Mouse (Mus musculus) kidney, embryonic 14.5 days (tissue): ENCODE measurements around the gene Pgp. TPM values are rescaled to one million over a fixed set of nuclear protein-coding genes. Genes with fewer than 3 reads are reported as not detected.

Source experiments
- ATAC-seq: fragments of 200-750 bp; cut with Nextera tagmentation; 2 replicates; pipeline ENCODE4 v1.8.0; 2017; ENCODE audit warnings: moderate number of reproducible peaks, mild to moderate bottlenecking, moderate TSS enrichment, moderate library complexity; ENCODE audit not compliant: low FRiP score, low TSS enrichment
- H3K27ac ChIP-seq: fragments of 300-500 bp; sonication (generic); 2 replicates; pipeline ENCODE4 v1.5.1; 2014; ENCODE audit warnings: low read depth, mild to moderate bottlenecking, low read length, moderate library complexity, mixed read lengths
- H3K27me3 ChIP-seq: fragments of 300-500 bp; sonication (generic); 2 replicates; pipeline ENCODE4 v1.6.1; 2014; ENCODE audit warnings: mild to moderate bottlenecking, low read length; ENCODE audit not compliant: control insufficient read depth, insufficient read depth
- H3K36me3 ChIP-seq: fragments of 300-500 bp; sonication (generic); 2 replicates; pipeline ENCODE4 v1.6.1; 2014; ENCODE audit warnings: low read length, mixed read lengths; ENCODE audit not compliant: control insufficient read depth, insufficient read depth
- H3K4me1 ChIP-seq: fragments of 300-500 bp; sonication (generic); 2 replicates; pipeline ENCODE4 v1.6.1; 2014; ENCODE audit warnings: low read length, mixed read lengths; ENCODE audit not compliant: control insufficient read depth, insufficient read depth
- H3K4me2 ChIP-seq: fragments of 300-500 bp; sonication (generic); replicated peaks from 2 replicates; pipeline ENCODE4 v1.6.1; 2014; ENCODE audit warnings: low read depth, mild to moderate bottlenecking, low read length
- H3K4me3 ChIP-seq: fragments of 300-500 bp; sonication (generic); 2 replicates; pipeline ENCODE4 v1.5.1; 2014; ENCODE audit warnings: mild to moderate bottlenecking, low read length
- H3K9ac ChIP-seq: fragments of 300-500 bp; sonication (generic); 2 replicates; pipeline ENCODE4 v1.6.1; 2014; ENCODE audit warnings: low read depth, mild to moderate bottlenecking, low read length, moderate library complexity
- H3K9me3 ChIP-seq: fragments of 300-500 bp; sonication (generic); 2 replicates; pipeline ENCODE4 v1.6.1; 2016; ENCODE audit warnings: low read length; ENCODE audit not compliant: control insufficient read depth
- WGBS: fragments of 180-500 bp; shearing (Covaris S2); extraction: QIAGEN DNeasy Blood & Tissue Kit; methylation state at CpG from one replicate; pipeline ENCODE4 v1.1.7; 2014; 5-methylcytosine and 5-hydroxymethylcytosine counted together
- polyA plus RNA-seq: library from polyadenylated mRNA; unstranded; fragments of >200 nt; fragmentation: Nextera tagmentation; extraction: Ambion mirVana; gene quantifications from 2 replicates; pipeline ENCODE4 v1.2.1, GENCODE M21; 2014

Pgp gene
- polyA plus RNA-seq, 1 experiment from 2014 or later, result 54.1 TPM

GRCm38 (mm10) chr17:24477053-24477984, 7.1 kb downstream of the Pgp start:
- no peaks in the 10 kb centered on the region for H3K9me3 ChIP-seq
- H3K9ac ChIP-seq, result peak overlapping the region; percentile 81; the same call in 1 of the 2 replicates
- H3K27ac ChIP-seq, result no peak overlapping the region
- H3K4me3 ChIP-seq, result peak overlapping the region; percentile 75; the same call in 1 of the 2 replicates
- peaks cover 31% of the 10 kb centered on the region for H3K4me1 ChIP-seq
- H3K36me3 ChIP-seq, result peaks cover 38% of the 10 kb centered on the region
- 91% methylated on average over 20 of the region's 20 CpGs for WGBS
- no peak for ATAC-seq
- H3K27me3 ChIP-seq, result no peaks in the 10 kb centered on the region
- H3K4me2 ChIP-seq, result peak overlapping the region; percentile 64; the same call in 1 of the 2 replicates

- H3K9ac ChIP-seq, result peak overlapping the region; percentile 81
- H3K9me3 ChIP-seq, result no peaks in the 10 kb centered on the region
- 50% methylated on average over 11 of the region's 11 CpGs for WGBS
- H3K4me2 ChIP-seq, result peak overlapping the region; percentile 64
- no peaks in the 10 kb centered on the region for H3K27me3 ChIP-seq
- H3K36me3 ChIP-seq, result peaks cover 38% of the 10 kb centered on the region
- peaks cover 23% of the 10 kb centered on the region for H3K4me1 ChIP-seq
- ATAC-seq, result peak; percentile 17
- peak overlapping the region; percentile 75 for H3K4me3 ChIP-seq
- H3K27ac ChIP-seq, result no peak overlapping the region
These were observed 7.9 kb downstream of the Pgp start for GRCm38 (mm10) chr17:24477985-24478600.

GRCm38 (mm10) chr17:24478663-24479380, 8.6 kb downstream of the Pgp start, which contains the start of gene Mlst8:
Mlst8 (minus strand) TSS chr17:24479078.
- ATAC-seq, result peak; percentile 93

GRCm38 (mm10) chr17:24479431-24479830, 9.2 kb downstream of the Pgp start:
- Histone ChIP-seq H3K36me3 (peaks cover 29% of the 10 kb centered on the region), H3K4me1 (peaks cover 11% of the 10 kb centered on the region), H3K27me3 (no peaks in the 10 kb centered on the region), H3K4me3 (peak overlapping the region; percentile 75; the same call in 1 of the 2 replicates), H3K27ac (no peak overlapping the region), H3K9me3 (no peaks in the 10 kb centered on the region), H3K4me2 (peak overlapping the region; percentile 35; the same call in 1 of the 2 replicates), H3K9ac (no peak overlapping the region)
- WGBS, result 18% methylated on average over 1 of the region's 1 CpGs
- ATAC-seq, result no peak

More at GRCm38 (mm10) chr17:24478663-24479380, 8.6 kb downstream of the Pgp start, which contains the start of gene Mlst8:
- peak within 1 kb of the TSS; percentile 81 for H3K9ac ChIP-seq
- peak within 1 kb of the TSS; percentile 75 for H3K4me3 ChIP-seq
- WGBS, result under 1% methylated on average over 48 of the region's 48 CpGs
- no peaks in the 10 kb centered on the region for H3K9me3 ChIP-seq
- peaks cover 17% of the 10 kb centered on the region for H3K4me1 ChIP-seq
- peaks cover 36% of the 10 kb centered on the region for H3K36me3 ChIP-seq
- no peaks in the 10 kb centered on the region for H3K27me3 ChIP-seq
- peak within 1 kb of the TSS; percentile 93 for H3K27ac ChIP-seq
- H3K4me2 ChIP-seq, result peak within 1 kb of the TSS; percentile 64

GRCm38 (mm10) chr17:24480201-24480826, 10.1 kb downstream of the Pgp start:
- Histone ChIP-seq H3K9me3 (no peaks in the 10 kb centered on the region), H3K27ac (no peak overlapping the region), H3K4me3 (no peak overlapping the region), H3K36me3 (peaks cover 21% of the 10 kb centered on the region), H3K27me3 (no peaks in the 10 kb centered on the region), H3K4me1 (peaks cover 10% of the 10 kb centered on the region), H3K4me2 (no peak overlapping the region), H3K9ac (no peak overlapping the region)
- 62% methylated on average over 3 of the region's 3 CpGs for WGBS
- ATAC-seq, result no peak

- H3K9ac ChIP-seq, result no peak overlapping the region
- no peak for ATAC-seq
- H3K4me2 ChIP-seq, result no peak overlapping the region
- no peak overlapping the region for H3K27ac ChIP-seq
- no peaks in the 10 kb centered on the region; the same call in 1 of the 2 replicates for H3K27me3 ChIP-seq
- H3K4me3 ChIP-seq, result no peak overlapping the region
- H3K36me3 ChIP-seq, result peaks cover 12% of the 10 kb centered on the region
- 94% methylated on average over 20 of the region's 20 CpGs for WGBS
- peaks cover 10% of the 10 kb centered on the region for H3K4me1 ChIP-seq
- no peaks in the 10 kb centered on the region for H3K9me3 ChIP-seq
These were observed 11.0 kb downstream of the Pgp start for GRCm38 (mm10) chr17:24481027-24481815.

- WGBS, result 85% methylated on average over 3 of the region's 3 CpGs
- Histone ChIP-seq H3K4me3 (no peak overlapping the region), H3K9ac (no peak overlapping the region), H3K4me2 (no peak overlapping the region), H3K27me3 (peaks cover 7% of the 10 kb centered on the region), H3K4me1 (no peaks in the 10 kb centered on the region; the same call in 1 of the 2 replicates), H3K9me3 (no peaks in the 10 kb centered on the region), H3K36me3 (no peaks in the 10 kb centered on the region), H3K27ac (no peak overlapping the region)
- no peak for ATAC-seq
These were observed 13.3 kb downstream of the Pgp start for GRCm38 (mm10) chr17:24483495-24483894.
